Mouse (Mus musculus): ENCODE results near the gene Phka1. TPM values are rescaled to one million over a fixed set of nuclear protein-coding genes. Genes with fewer than 3 reads are reported as not detected.

The Phka1 gene
- polyA plus RNA-seq, 1 experiment, result 13.3 TPM

GRCm38 (mm10) chrX:102476784-102477183 is 167.3 kb downstream of the Phka1 start:
- DNase-seq (ENCODE audit: extremely low spot score in 1 of 2, low spot score in 1 of 2), result peak; percentile 42 to 90

GRCm38 (mm10) chrX:102475555-102475954 is 168.5 kb downstream of the Phka1 start:
- DNase-seq (ENCODE audit: extremely low spot score in 1 of 2, low spot score in 1 of 2), result peak; percentile 11 to 40

Other genes with a start within 250 kb of the Phka1 start
- 14.1 and 14.2 TPM in 2 replicates for gene Hdac8, start 138.9 kb downstream of the Phka1 start, polyA plus RNA-seq (2012; rRNA removed)
- gene Gm3880, start 42.7 kb upstream of the Phka1 start, polyA plus RNA-seq (2012; rRNA removed), result not detected in 2 replicates
- not detected in 2 replicates for gene Gm9112, start 63.4 kb upstream of the Phka1 start, polyA plus RNA-seq (2012; rRNA removed)
- not detected in 2 replicates for gene Dmrtc1b, start 63.6 kb upstream of the Phka1 start, polyA plus RNA-seq (2012; rRNA removed)
- gene Dmrtc1c1, start 158.7 kb upstream of the Phka1 start, polyA plus RNA-seq (2012; rRNA removed), result not detected in 2 replicates
- not detected in 2 replicates for gene Dmrtc1c2, start 210.4 kb upstream of the Phka1 start, polyA plus RNA-seq (2012; rRNA removed)
- not detected in 2 replicates for gene 1700031F05Rik, start 223.7 kb upstream of the Phka1 start, polyA plus RNA-seq (2012; rRNA removed)

All from frontal cortex, adult 2 months (tissue).